Mouse (Mus musculus) kidney, embryonic 16.5 days (tissue): ENCODE results near the gene Ift88. TPM values are rescaled to one million over a fixed set of nuclear protein-coding genes. Genes with fewer than 3 reads are reported as not detected.

ENCODE experiments used
- ATAC-seq: fragments of 200-750 bp; cut with Nextera tagmentation; 2 replicates; pipeline ENCODE4 v1.8.0; 2017; ENCODE audit warnings: moderate TSS enrichment; ENCODE audit not compliant: low FRiP score, low TSS enrichment
- H3K27ac ChIP-seq: fragments of 300-500 bp; sonication (generic); 2 replicates; pipeline ENCODE4 v1.5.1; 2014; ENCODE audit warnings: low read length
- H3K27me3 ChIP-seq: fragments of 300-500 bp; sonication (generic); 2 replicates; pipeline ENCODE4 v1.6.1; 2014; ENCODE audit warnings: low read length, control low read depth, mixed read lengths; ENCODE audit not compliant: insufficient read depth
- H3K36me3 ChIP-seq: fragments of 300-500 bp; sonication (generic); 2 replicates; pipeline ENCODE4 v1.6.1; 2014; ENCODE audit warnings: low read length, control low read depth, mixed read lengths; ENCODE audit not compliant: insufficient read depth
- H3K4me1 ChIP-seq: fragments of 300-500 bp; sonication (generic); 2 replicates; pipeline ENCODE4 v1.6.1; 2014; ENCODE audit warnings: low read length, control low read depth, mixed read lengths; ENCODE audit not compliant: insufficient read depth
- H3K4me2 ChIP-seq: fragments of 300-500 bp; sonication (generic); replicated peaks from 2 replicates; pipeline ENCODE4 v1.6.1; 2014; ENCODE audit warnings: low read depth, low read length
- H3K4me3 ChIP-seq: fragments of 300-500 bp; sonication (generic); 2 replicates; pipeline ENCODE4 v1.5.1; 2014; ENCODE audit warnings: mild to moderate bottlenecking, low read length
- H3K9ac ChIP-seq: fragments of 300-500 bp; sonication (generic); replicated peaks from 2 replicates; pipeline ENCODE4 v1.6.1; 2014; ENCODE audit warnings: low read length
- H3K9me3 ChIP-seq: fragments of 300-500 bp; sonication (generic); 2 replicates; pipeline ENCODE4 v1.6.1; 2016; ENCODE audit warnings: low read length, control low read depth
- WGBS: fragments of 180-500 bp; shearing (Covaris S2); extraction: QIAGEN DNeasy Blood & Tissue Kit; methylation state at CpG from one replicate; pipeline ENCODE4 v1.1.7; 2014; 5-methylcytosine and 5-hydroxymethylcytosine counted together
- polyA plus RNA-seq: library from polyadenylated mRNA; unstranded; fragments of >200 nt; fragmentation: Nextera tagmentation; extraction: Ambion mirVana; gene quantifications from 2 replicates; pipeline ENCODE4 v1.2.1, GENCODE M21; 2015

Ift88 gene
- polyA plus RNA-seq, 1 experiment from 2014 or later, result 12.0 TPM

GRCm38 (mm10) chr14:57526050-57526623, 102.3 kb downstream of the Ift88 start:
- no peaks in the 10 kb centered on the region for H3K9me3 ChIP-seq
- peaks cover 11% of the 10 kb centered on the region; the same call in 1 of the 2 replicates for H3K4me1 ChIP-seq
- H3K27ac ChIP-seq, result no peak overlapping the region
- peak overlapping the region; percentile 96 for H3K4me2 ChIP-seq
- ATAC-seq, result peak; percentile 8; the same call in 1 of the 2 replicates
- no peak overlapping the region for H3K9ac ChIP-seq
- peaks cover 8% of the 10 kb centered on the region; the same call in 1 of the 2 replicates for H3K27me3 ChIP-seq
- H3K36me3 ChIP-seq, result no peaks in the 10 kb centered on the region
- peak overlapping the region; percentile 74 for H3K4me3 ChIP-seq
- 45% methylated on average over 10 of the region's 10 CpGs for WGBS

- Histone ChIP-seq H3K36me3 (no peaks in the 10 kb centered on the region), H3K27me3 (peaks cover 8% of the 10 kb centered on the region; the same call in 1 of the 2 replicates), H3K4me3 (no peak overlapping the region), H3K4me2 (no peak overlapping the region), H3K27ac (no peak overlapping the region), H3K4me1 (peaks cover 11% of the 10 kb centered on the region; the same call in 1 of the 2 replicates), H3K9me3 (no peaks in the 10 kb centered on the region), H3K9ac (no peak overlapping the region)
- WGBS, result 44% methylated on average over 7 of the region's 7 CpGs
- ATAC-seq, result no peak
Observed at GRCm38 (mm10) chr14:57527122-57527521, 103.3 kb downstream of the Ift88 start.

- WGBS, result 54% methylated on average over 2 of the region's 2 CpGs
- peaks cover 6% of the 10 kb centered on the region; the same call in 1 of the 2 replicates for H3K27me3 ChIP-seq
- H3K9me3 ChIP-seq, result no peaks in the 10 kb centered on the region
- ATAC-seq, result no peak
- H3K36me3 ChIP-seq, result no peaks in the 10 kb centered on the region
- H3K27ac ChIP-seq, result no peak overlapping the region
- no peak overlapping the region for H3K4me2 ChIP-seq
- H3K4me1 ChIP-seq, result peaks cover 11% of the 10 kb centered on the region; the same call in 1 of the 2 replicates
- no peak overlapping the region for H3K9ac ChIP-seq
- H3K4me3 ChIP-seq, result no peak overlapping the region
Observed at GRCm38 (mm10) chr14:57527598-57527997, 103.7 kb downstream of the Ift88 start.

GRCm38 (mm10) chr14:57529086-57529785, 105.4 kb downstream of the Ift88 start:
- Histone ChIP-seq H3K4me2 (no peak overlapping the region), H3K27me3 (peaks cover 7% of the 10 kb centered on the region; the same call in 1 of the 2 replicates), H3K9me3 (no peaks in the 10 kb centered on the region), H3K27ac (no peak overlapping the region), H3K36me3 (no peaks in the 10 kb centered on the region), H3K4me1 (peaks cover 13% of the 10 kb centered on the region; the same call in 1 of the 2 replicates), H3K9ac (no peak overlapping the region), H3K4me3 (no peak overlapping the region)
- no peak for ATAC-seq
- 45% methylated on average over 10 of the region's 10 CpGs for WGBS

GRCm38 (mm10) chr14:57529786-57530515, 106.1 kb downstream of the Ift88 start:
- no peak for ATAC-seq
- Histone ChIP-seq H3K9me3 (no peaks in the 10 kb centered on the region), H3K27ac (no peak overlapping the region), H3K4me1 (peaks cover 12% of the 10 kb centered on the region; the same call in 1 of the 2 replicates), H3K4me3 (no peak overlapping the region), H3K27me3 (0 out of 2 replicates have a peak, but pooled peaks cover 7% of the 10 kb centered on the region), H3K36me3 (no peaks in the 10 kb centered on the region), H3K9ac (no peak overlapping the region), H3K4me2 (no peak overlapping the region)
- WGBS, result 66% methylated on average over 5 of the region's 5 CpGs

GRCm38 (mm10) chr14:57532577-57532976, 108.7 kb downstream of the Ift88 start:
- Histone ChIP-seq H3K27me3 (0 out of 2 replicates have a peak, but pooled peaks cover 3% of the 10 kb centered on the region), H3K4me3 (no peak overlapping the region), H3K9ac (no peak overlapping the region), H3K4me1 (peaks cover 21% of the 10 kb centered on the region), H3K36me3 (no peaks in the 10 kb centered on the region), H3K27ac (no peak overlapping the region), H3K4me2 (no peak overlapping the region), H3K9me3 (no peaks in the 10 kb centered on the region)
- no peak for ATAC-seq
- 89% methylated on average over 3 of the region's 3 CpGs for WGBS

- Histone ChIP-seq H3K4me3 (no peak overlapping the region), H3K9ac (no peak overlapping the region), H3K27ac (no peak overlapping the region), H3K36me3 (no peaks in the 10 kb centered on the region), H3K4me1 (peaks cover 21% of the 10 kb centered on the region), H3K9me3 (no peaks in the 10 kb centered on the region), H3K27me3 (0 out of 2 replicates have a peak, but pooled peaks cover 3% of the 10 kb centered on the region), H3K4me2 (no peak overlapping the region)
- 41% methylated on average over 3 of the region's 3 CpGs for WGBS
- no peak for ATAC-seq
Observed at GRCm38 (mm10) chr14:57533214-57533613, 109.4 kb downstream of the Ift88 start.

- H3K9ac ChIP-seq, result no peak overlapping the region
- H3K27me3 ChIP-seq, result 0 out of 2 replicates have a peak, but pooled peaks cover 3% of the 10 kb centered on the region
- H3K4me2 ChIP-seq, result no peak overlapping the region
- no peaks in the 10 kb centered on the region for H3K36me3 ChIP-seq
- H3K27ac ChIP-seq, result no peak overlapping the region
- H3K4me3 ChIP-seq, result no peak overlapping the region
- H3K9me3 ChIP-seq, result no peaks in the 10 kb centered on the region
- 23% methylated on average over 11 of the region's 11 CpGs for WGBS
- no peak for ATAC-seq
- peaks cover 21% of the 10 kb centered on the region for H3K4me1 ChIP-seq
Observed at GRCm38 (mm10) chr14:57533841-57534240, 110.0 kb downstream of the Ift88 start.

GRCm38 (mm10) chr14:57534346-57534745, 110.5 kb downstream of the Ift88 start:
- no peak overlapping the region for H3K4me2 ChIP-seq
- no peak overlapping the region for H3K4me3 ChIP-seq
- 17% methylated on average over 5 of the region's 5 CpGs for WGBS
- no peak overlapping the region for H3K27ac ChIP-seq
- 0 out of 2 replicates have a peak, but pooled peaks cover 3% of the 10 kb centered on the region for H3K27me3 ChIP-seq
- ATAC-seq, result no peak
- H3K36me3 ChIP-seq, result no peaks in the 10 kb centered on the region
- H3K9ac ChIP-seq, result no peak overlapping the region
- H3K9me3 ChIP-seq, result no peaks in the 10 kb centered on the region
- H3K4me1 ChIP-seq, result peaks cover 21% of the 10 kb centered on the region
